Mouse (Mus musculus): ENCODE data around the gene Got1.
A peak's percentile ranks its signal among the peaks of the same experiment; 100 is the strongest.

Got1 gene

GRCm38 (mm10) chr19:43524187-43525103 lies at the start of gene Got1:
Gene Got1 (minus strand): TSS chr19:43524605.
- peak; percentile 94 to 95 for DNase-seq (ENCODE audit: low spot score in 2 of 2)

GRCm38 (mm10) chr19:43570831-43571790 lies 46.7 kb upstream of the Got1 start:
- DNase-seq (ENCODE audit: low spot score in 2 of 2) = peak; percentile 53 to 58

DNA sequence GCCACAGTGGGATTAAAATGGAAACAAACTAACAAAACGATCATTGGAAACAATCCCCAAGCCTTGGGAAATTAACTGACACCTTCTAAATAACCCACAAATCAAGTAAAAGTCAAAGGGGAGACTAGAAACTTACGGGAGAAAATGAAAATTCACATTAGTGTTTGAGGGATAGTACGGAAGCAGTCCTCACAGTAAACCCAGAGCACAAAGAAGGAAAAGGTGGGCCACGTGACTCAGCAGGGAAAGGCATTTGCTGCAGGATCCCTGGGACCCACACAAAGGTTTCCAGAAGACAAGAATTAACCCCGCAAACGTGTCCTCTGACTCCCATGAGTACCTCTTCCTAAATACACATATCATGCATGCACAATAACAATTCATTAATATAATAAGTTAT lies 44.7 kb upstream of the Got1 start:
- DNase-seq (ENCODE audit: low spot score in 2 of 2) = no peak

DNA sequence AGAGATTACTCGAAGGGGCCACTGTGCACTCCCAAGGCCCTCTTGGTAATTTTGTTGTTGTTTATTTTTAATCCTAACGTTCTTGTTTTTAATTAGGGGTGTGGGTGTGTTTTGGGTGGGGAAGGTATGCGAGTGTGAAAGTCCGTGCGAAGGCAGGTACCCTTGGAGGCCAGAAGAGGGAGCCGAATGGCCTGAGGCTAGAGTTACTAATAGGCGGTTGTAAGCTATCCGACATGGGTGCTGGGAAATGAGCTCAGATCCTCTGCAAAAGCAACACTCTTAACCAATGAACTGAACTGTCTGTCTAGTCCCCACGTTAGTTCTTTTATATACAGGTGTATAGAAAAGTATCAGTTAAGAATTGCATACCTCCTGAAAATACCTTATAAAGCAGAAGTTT lies 43.9 kb upstream of the Got1 start:
- no peak for DNase-seq (ENCODE audit: low spot score in 2 of 2)

GRCm38 (mm10) chr19:43563166-43563565 lies 38.8 kb upstream of the Got1 start:
- DNase-seq (ENCODE audit: low spot score in 2 of 2) = no peak

DNA sequence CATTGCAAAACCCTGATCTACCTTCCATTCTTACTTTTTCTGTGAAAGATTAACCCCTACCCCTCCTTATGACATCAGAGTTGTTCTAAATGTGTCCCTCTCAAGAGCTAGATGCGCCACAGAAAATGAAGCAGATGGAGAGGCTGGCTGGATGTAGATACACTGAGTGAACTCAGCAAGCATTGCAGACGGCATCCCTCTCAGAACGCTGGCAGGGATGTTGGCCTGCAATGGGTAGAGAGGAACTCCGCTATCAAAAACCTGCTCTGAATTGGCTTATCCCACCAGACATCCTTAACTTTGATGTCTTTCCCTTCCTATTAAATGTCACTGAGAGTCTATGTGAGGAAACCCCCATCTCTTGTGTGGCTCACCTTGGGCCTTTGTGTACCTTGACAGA lies 37.4 kb upstream of the Got1 start:
- no peak for DNase-seq (ENCODE audit: low spot score in 2 of 2)

- no peak for DNase-seq (ENCODE audit: low spot score in 2 of 2)
Measured at GRCm38 (mm10) chr19:43560244-43560643, 35.8 kb upstream of the Got1 start.

DNA sequence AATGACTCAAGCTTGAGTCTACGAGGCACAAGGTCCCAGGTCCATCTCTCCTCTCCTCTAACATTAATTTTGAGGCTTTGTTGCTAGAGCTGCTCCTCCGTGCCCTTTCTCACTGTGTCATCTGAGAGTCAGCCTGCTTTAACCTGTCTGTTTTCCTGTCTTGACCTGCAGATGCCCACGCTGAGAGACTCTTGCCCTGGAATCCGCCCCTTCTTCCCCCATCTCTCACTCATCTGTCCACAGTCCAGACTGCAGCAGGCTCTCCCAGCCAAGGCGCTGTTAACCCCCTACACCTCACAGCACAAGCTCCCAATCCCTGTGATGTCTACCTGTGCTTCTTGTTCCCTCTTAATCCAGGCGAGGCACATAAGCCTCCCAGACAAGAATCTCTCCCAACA lies 27.1 kb upstream of the Got1 start:
- no peak for DNase-seq (ENCODE audit: low spot score in 2 of 2)

GRCm38 (mm10) chr19:43550706-43551492 lies 26.5 kb upstream of the Got1 start:
- DNase-seq (ENCODE audit: low spot score in 2 of 2) = no peak

DNA sequence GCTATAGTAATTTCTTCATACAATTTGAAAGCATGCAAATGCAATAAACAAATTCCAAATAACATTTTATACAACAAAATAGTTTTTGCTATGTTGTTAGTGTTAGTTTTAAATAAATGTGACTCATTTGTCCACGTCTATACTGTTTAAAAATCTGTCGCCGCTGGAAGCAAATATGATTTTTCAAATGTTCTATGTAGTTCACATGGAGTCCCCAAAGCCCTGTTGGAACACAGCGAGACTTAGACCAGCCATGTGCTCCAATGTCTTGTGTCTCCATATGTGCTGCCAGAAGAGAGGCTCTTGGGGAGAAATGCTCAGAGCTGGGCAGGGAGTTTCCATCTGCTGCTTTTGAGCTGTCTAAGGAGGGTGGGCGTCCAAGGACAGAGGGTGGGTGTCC lies 23.7 kb upstream of the Got1 start:
- no peak for DNase-seq (ENCODE audit: low spot score in 2 of 2)

- DNase-seq (ENCODE audit: low spot score in 2 of 2) = no peak
Measured at GRCm38 (mm10) chr19:43546337-43547117, 22.1 kb upstream of the Got1 start.

- no peak for DNase-seq (ENCODE audit: low spot score in 2 of 2)
Measured at GRCm38 (mm10) chr19:43535372-43535771, 11.0 kb upstream of the Got1 start.

- DNase-seq (ENCODE audit: low spot score in 2 of 2) = peak in 1 of 2 experiments; percentile 12
Measured at GRCm38 (mm10) chr19:43530921-43531320, 6.5 kb upstream of the Got1 start.

- peak; percentile 60 to 70 for DNase-seq (ENCODE audit: low spot score in 2 of 2)
Measured at GRCm38 (mm10) chr19:43530197-43530770, 5.9 kb upstream of the Got1 start.

GRCm38 (mm10) chr19:43528056-43528587 lies 3.7 kb upstream of the Got1 start:
- no peak for DNase-seq (ENCODE audit: low spot score in 2 of 2)

- DNase-seq (ENCODE audit: low spot score in 2 of 2) = no peak
Measured at GRCm38 (mm10) chr19:43527131-43527530, 2.7 kb upstream of the Got1 start.

DNA sequence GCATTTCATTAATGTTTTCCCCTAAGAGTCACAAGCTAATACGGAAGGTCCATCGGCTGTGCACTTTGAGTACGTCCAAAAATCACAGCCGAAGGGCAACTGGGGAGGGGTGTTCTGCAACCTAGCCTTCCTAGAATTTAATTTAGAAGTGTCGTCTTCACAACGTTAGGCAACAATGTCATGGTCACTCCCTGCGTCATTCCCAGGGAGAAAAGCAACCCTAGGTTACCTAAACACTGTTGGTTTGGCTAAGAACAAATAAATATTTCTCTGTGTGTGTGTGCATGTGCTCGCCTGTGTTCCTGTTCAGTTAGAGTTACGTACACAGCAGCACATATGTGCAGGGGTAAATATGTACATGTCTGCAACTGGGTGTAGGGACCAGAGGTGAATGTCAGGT lies 1.6 kb upstream of the Got1 start:
- DNase-seq (ENCODE audit: low spot score in 2 of 2) = no peak

DNA sequence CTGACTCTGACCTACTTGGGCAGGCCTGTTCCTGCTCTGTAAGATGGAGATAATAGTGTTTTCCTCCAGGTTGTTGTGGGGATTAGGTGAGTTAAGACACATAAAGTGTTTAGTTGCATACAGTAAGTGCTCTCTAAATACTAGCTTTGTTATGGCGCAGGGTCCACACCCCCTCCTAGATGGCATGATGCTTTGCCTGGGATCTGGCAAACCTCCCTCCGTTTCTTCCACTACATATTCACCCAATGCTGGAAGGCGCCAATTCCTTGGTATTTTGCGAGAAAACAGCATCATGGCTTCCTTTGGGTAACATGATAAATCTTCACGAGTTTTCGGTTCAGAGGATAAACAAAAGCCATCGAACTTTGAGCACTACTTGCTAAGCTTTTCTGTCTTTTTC lies 1.2 kb upstream of the Got1 start:
- no peak for DNase-seq (ENCODE audit: low spot score in 2 of 2)

DNA sequence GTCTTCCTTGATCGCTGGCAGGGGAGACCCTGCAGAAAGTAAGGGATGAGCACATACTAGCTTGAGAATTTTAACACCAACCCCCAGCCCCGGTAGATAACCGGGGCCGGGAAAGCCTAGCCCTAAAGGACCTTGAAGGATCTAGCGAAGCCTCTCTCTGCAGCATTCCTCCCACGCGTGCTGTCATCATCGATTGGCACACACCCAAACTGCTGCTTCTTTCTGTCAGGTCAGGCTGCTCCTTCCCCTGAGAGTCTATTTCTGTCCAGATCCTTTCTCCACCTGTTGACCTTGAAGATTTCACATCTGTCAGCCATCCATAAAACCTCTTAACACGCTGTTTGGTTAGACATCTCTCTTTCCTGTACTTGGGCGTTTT lies 688 bp upstream of the Got1 start:
- DNase-seq (ENCODE audit: low spot score in 2 of 2) = no peak

DNA sequence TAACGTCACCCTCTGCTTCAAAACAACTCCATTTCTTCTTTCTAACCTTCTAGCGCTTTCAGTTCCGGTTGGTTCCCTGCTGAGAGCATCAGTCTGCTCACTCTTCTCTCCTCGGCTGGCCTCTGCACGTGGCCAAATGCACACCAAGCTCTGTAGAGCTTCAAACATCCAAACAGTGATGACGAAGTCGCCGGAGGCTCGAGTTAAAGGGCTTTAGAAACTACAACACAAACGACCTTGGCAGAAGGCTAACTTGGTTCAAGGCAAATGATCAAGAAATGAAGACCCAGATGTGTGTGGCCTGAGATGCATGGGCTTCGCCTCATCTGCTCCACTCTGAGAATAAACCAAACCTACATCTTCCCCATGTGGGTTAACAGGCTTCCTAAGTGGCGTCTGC lies 854 bp downstream of the Got1 start:
- peak; percentile 60 to 63 for DNase-seq (ENCODE audit: low spot score in 2 of 2)

All from spleen, postnatal 36 days (tissue).